In the genomic region with DNA sequence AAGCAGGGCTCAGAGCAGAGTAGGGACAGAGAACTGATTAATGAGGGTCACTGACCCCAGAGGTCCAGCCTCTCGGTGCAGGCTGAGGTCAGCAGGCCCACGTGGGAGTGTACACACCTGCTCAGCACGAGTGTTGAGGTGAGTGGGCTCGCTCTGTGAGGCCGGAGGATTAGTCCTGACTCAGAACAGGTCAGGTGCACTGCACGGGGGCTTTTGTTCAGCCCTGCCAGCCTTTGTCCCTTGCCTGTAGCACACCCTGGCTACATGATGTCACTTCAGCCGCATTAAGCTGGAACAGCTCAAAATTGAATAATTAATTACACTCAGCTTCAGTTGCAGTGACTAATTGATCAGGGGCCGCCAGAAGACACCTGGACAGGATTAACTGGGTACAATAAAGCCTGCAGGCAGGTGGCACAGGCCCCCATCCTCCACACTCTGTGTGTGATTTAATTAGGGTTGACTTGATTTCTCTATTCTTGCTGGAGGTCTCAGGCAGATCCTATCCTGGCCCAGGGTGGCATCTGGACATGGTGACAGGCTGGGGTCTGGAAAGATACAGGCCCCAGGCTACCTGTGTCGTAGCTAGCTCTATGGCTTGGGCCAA, we compare ENCODE assay signal across 12 mouse cellular contexts. TPM values are rescaled to one million over a fixed set of nuclear protein-coding genes. Genes with fewer than 3 reads are reported as not detected.
A peak's percentile ranks its signal among the peaks of the same experiment; 100 is the strongest.
DNase-seq lines count a peak whose midpoint lies in the region; ATAC-seq lines count a peak whose summit lies in the region.
"Had no signal": no experiment of that assay in that cellular context is flagged by ENCODE, and none has a peak within 500 bp of the region (broad histone marks: within the 10 kb centered on the region; RNA-seq: fewer than 3 reads in every experiment).

No protein-coding gene starts in this region.

- H3K27ac ChIP-seq in kidney, embryonic 14.5 days (ENCODE audit: low read depth, low read length) = no peak overlapping the region
- peak overlapping the region; percentile 71 for H3K27ac ChIP-seq in forebrain, embryonic 11.5 days (ENCODE audit: low read depth, low read length)
- H3K27ac ChIP-seq in limb, embryonic 11.5 days (replicated peaks; ENCODE audit: low read depth, low read length) = peak overlapping the region; percentile 38; the same call in 1 of the 2 replicates
- H3K27ac ChIP-seq in neural tube, embryonic 13.5 days (replicated peaks) = no peak overlapping the region; the same call in 1 of the 2 replicates

- H3K9me3 ChIP-seq in kidney, embryonic 14.5 days (ENCODE audit: control insufficient read depth, low read length) = no peaks in the 10 kb centered on the region
- H3K9me3 ChIP-seq in forebrain, embryonic 11.5 days (ENCODE audit: control insufficient read depth, low read length) = no peaks in the 10 kb centered on the region
- H3K9me3 ChIP-seq in limb, embryonic 11.5 days (ENCODE audit: control insufficient read depth, low read length) = no peaks in the 10 kb centered on the region
- H3K9me3 ChIP-seq in neural tube, embryonic 13.5 days = no peaks in the 10 kb centered on the region

- H3K9ac ChIP-seq in kidney, embryonic 14.5 days (ENCODE audit: low read depth, low read length) = no peak overlapping the region
- peak overlapping the region; percentile 28 for H3K9ac ChIP-seq in forebrain, embryonic 11.5 days (ENCODE audit: low read length)
- peak overlapping the region; percentile 50 for H3K9ac ChIP-seq in limb, embryonic 11.5 days (ENCODE audit: low read length)
- H3K9ac ChIP-seq in neural tube, embryonic 13.5 days = no peak overlapping the region

- H3K36me3 ChIP-seq in kidney, embryonic 14.5 days (ENCODE audit: control insufficient read depth, insufficient read depth, low read length) = no peaks in the 10 kb centered on the region
- no peaks in the 10 kb centered on the region for H3K36me3 ChIP-seq in forebrain, embryonic 11.5 days (ENCODE audit: control insufficient read depth, insufficient read depth, low read length)
- H3K36me3 ChIP-seq in limb, embryonic 11.5 days (ENCODE audit: control insufficient read depth, insufficient read depth, low read length) = no peaks in the 10 kb centered on the region
- no peaks in the 10 kb centered on the region for H3K36me3 ChIP-seq in neural tube, embryonic 13.5 days

- 23% methylated on average over 9 of the region's 9 CpGs for WGBS in kidney, embryonic 14.5 days
- WGBS in forebrain, embryonic 11.5 days = 8% methylated on average over 9 of the region's 9 CpGs
- 9% methylated on average over 9 of the region's 9 CpGs for WGBS in limb, embryonic 11.5 days
- WGBS in neural tube, embryonic 13.5 days = 21% methylated on average over 9 of the region's 9 CpGs

- H3K4me1 ChIP-seq in kidney, embryonic 14.5 days (ENCODE audit: control insufficient read depth, insufficient read depth, low read length) = peaks cover 26% of the 10 kb centered on the region
- peaks cover 17% of the 10 kb centered on the region for H3K4me1 ChIP-seq in forebrain, embryonic 11.5 days (replicated peaks; ENCODE audit: control insufficient read depth, insufficient read depth, low read length)
- peaks cover 33% of the 10 kb centered on the region for H3K4me1 ChIP-seq in limb, embryonic 11.5 days (ENCODE audit: control insufficient read depth, insufficient read depth, low read length)
- H3K4me1 ChIP-seq in neural tube, embryonic 13.5 days (replicated peaks) = peaks cover 34% of the 10 kb centered on the region

- intact Hi-C loops in left cerebral cortex, postnatal 14 days (cut with DNase I) = no loop called here

- H3K4me3 ChIP-seq in kidney, embryonic 14.5 days (ENCODE audit: low read length) = no peak overlapping the region
- no peak overlapping the region for H3K4me3 ChIP-seq in forebrain, embryonic 11.5 days (ENCODE audit: low read depth, low read length)
- H3K4me3 ChIP-seq in limb, embryonic 11.5 days (ENCODE audit: low read depth, low read length) = no peak overlapping the region
- H3K4me3 ChIP-seq in neural tube, embryonic 13.5 days = no peak overlapping the region
- H3K4me3 ChIP-seq: erythroblast, embryonic 14.5 days had no signal

- no peak overlapping the region for H3K4me2 ChIP-seq in kidney, embryonic 14.5 days (replicated peaks; ENCODE audit: low read depth, low read length)
- peak overlapping the region; percentile 21; the same call in 1 of the 2 replicates for H3K4me2 ChIP-seq in forebrain, embryonic 11.5 days (ENCODE audit: low read depth, low read length, severe bottlenecking)
- H3K4me2 ChIP-seq in limb, embryonic 11.5 days (ENCODE audit: low read depth, severe bottlenecking) = peak overlapping the region; percentile 11; the same call in 1 of the 2 replicates
- H3K4me2 ChIP-seq in neural tube, embryonic 13.5 days = no peak overlapping the region

- peak; percentile 33 for ATAC-seq in kidney, embryonic 14.5 days (ENCODE audit: low FRiP score, low TSS enrichment)
- peak; percentile 85 for ATAC-seq in forebrain, embryonic 11.5 days (replicated peaks; ENCODE audit: low FRiP score)
- peak; percentile 8; the same call in 1 of the 2 replicates for ATAC-seq in limb, embryonic 11.5 days (ENCODE audit: insufficient number of reproducible peaks, low FRiP score, low TSS enrichment, low read depth)
- peak; percentile 51; the same call in 1 of the 2 replicates for ATAC-seq in neural tube, embryonic 13.5 days (ENCODE audit: low read depth)
- ATAC-seq in megakaryocyte, adult 5-6 weeks (ENCODE audit: poor library complexity, severe bottlenecking) = no peak

- H3K27me3 ChIP-seq in kidney, embryonic 14.5 days (ENCODE audit: control insufficient read depth, insufficient read depth, low read length) = no peaks in the 10 kb centered on the region
- H3K27me3 ChIP-seq in forebrain, embryonic 11.5 days (ENCODE audit: control insufficient read depth, insufficient read depth, low read length) = peaks cover 4% of the 10 kb centered on the region
- no peaks in the 10 kb centered on the region for H3K27me3 ChIP-seq in limb, embryonic 11.5 days (ENCODE audit: control insufficient read depth, insufficient read depth, low read length)
- no peaks in the 10 kb centered on the region for H3K27me3 ChIP-seq in neural tube, embryonic 13.5 days

- no peak for DNase-seq in kidney, adult 9 months
- peak; percentile 66 for DNase-seq in forebrain, embryonic 11.5 days (ENCODE audit: low spot score)
- no peak for DNase-seq in limb, embryonic 11.5 days (ENCODE audit: low spot score)
- no peak for DNase-seq in left cerebral cortex, postnatal 14 days (ENCODE audit: low spot score in 2 of 2)
- no peak for DNase-seq in urinary bladder, postnatal 10 days (ENCODE audit: low spot score)
- DNase-seq: adrenal gland, postnatal 10 days; spleen, adult 18-20 months had no signal

RNA-seq across cellular contexts. Expression of a gene that starts 57.0 kb away (rescaled TPM):
- 51.1 and 52.4 TPM in 2 replicates for polyA plus RNA-seq in kidney, embryonic 14.5 days (2014; fragmentation: Nextera tagmentation; extraction: Ambion mirVana)
- 169 and 191 TPM in 2 replicates for polyA plus RNA-seq in forebrain, embryonic 11.5 days (2014; fragmentation: Nextera tagmentation; extraction: Ambion mirVana)
- polyA plus RNA-seq in limb, embryonic 11.5 days (2014; fragmentation: Nextera tagmentation; extraction: Ambion mirVana) = 95.6 and 121 TPM in 2 replicates
- 77.7 and 96.5 TPM in 2 replicates for polyA plus RNA-seq in neural tube, embryonic 13.5 days (2015; fragmentation: Nextera tagmentation; extraction: Ambion mirVana)
- total RNA-seq in left cerebral cortex, postnatal 14 days (2021) = 1 to 10 TPM; 1.2 to 5.0 TPM
- total RNA-seq in megakaryocyte, adult 5-6 weeks (2015) = not detected in 2 replicates
- total RNA-seq in megakaryocyte, adult 5-6 weeks (2017) = not detected in 2 replicates
- total RNA-seq: megakaryocyte-erythroid progenitor cell, adult 5-6 weeks had no signal

Comparison
In these comparisons a context has a peak if more than half of its experiments do, and no peak if none do; other contexts are left out.
1. H3K27ac ChIP-seq: peak in forebrain, embryonic 11.5 days (single experiment) and limb, embryonic 11.5 days (single experiment); none in kidney, embryonic 14.5 days (single experiment) and neural tube, embryonic 13.5 days (single experiment).
2. H3K4me2 ChIP-seq: peak in forebrain, embryonic 11.5 days (single experiment) and limb, embryonic 11.5 days (single experiment); none in kidney, embryonic 14.5 days (single experiment) and neural tube, embryonic 13.5 days (single experiment).
3. H3K9ac ChIP-seq: peak in forebrain, embryonic 11.5 days (single experiment) and limb, embryonic 11.5 days (single experiment); none in kidney, embryonic 14.5 days (single experiment) and neural tube, embryonic 13.5 days (single experiment).